In the genomic region with DNA sequence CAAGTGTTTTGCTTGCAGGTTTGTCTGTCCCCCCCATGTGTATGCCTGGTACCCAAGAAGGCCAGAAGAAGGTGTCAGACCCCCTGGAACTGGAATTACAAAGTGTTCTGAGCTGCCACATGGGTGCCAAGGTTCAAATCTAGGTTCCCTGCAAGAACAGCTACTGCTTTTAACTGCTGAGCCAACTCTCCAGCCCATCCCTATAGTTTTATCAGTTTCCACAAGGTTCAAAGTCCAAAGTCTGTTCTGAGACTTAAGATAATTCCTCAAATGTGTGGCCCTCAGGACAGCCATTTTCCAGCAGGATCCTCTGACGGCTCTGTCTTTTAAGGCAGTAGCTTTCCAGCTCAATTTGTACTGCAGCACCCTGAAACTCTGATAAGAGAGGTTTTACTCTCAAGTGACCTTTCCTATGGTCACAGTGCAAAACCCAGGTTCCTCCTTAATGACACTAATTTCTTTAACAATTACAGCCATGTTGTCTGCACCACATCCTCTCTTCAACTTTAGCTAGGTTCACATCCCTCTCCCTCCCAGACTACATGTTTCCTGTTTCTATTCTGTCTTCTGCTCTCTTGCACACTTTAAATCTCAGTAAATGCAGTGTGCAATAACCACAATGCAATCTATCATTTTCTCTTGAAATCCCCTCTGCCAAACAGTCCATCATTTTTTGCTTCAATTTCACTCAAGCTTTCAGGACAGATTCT, we compare ENCODE assay signal across 25 mouse cellular contexts. TPM values are rescaled to one million over a fixed set of nuclear protein-coding genes. Genes with fewer than 3 reads are reported as not detected.
DNase-seq lines count a peak whose midpoint lies in the region; ATAC-seq lines count a peak whose summit lies in the region.
"Had no signal": no experiment of that assay in that cellular context is flagged by ENCODE, and none has a peak within 500 bp of the region (broad histone marks: within the 10 kb centered on the region; RNA-seq: fewer than 3 reads in every experiment).

No protein-coding gene starts in this region.

- no peak overlapping the region for H3K27ac ChIP-seq in intestine, embryonic 14.5 days (ENCODE audit: low read depth)
- no peak overlapping the region for H3K27ac ChIP-seq in kidney, embryonic 14.5 days (ENCODE audit: low read depth, low read length)
- H3K27ac ChIP-seq: embryonic facial prominence, embryonic 15.5 days; hindbrain, embryonic 12.5 days; layer of hippocampus, adult 2 months; liver, embryonic 14.5 days; lung, embryonic 15.5 days had no signal

- H3K4me3 ChIP-seq in intestine, embryonic 14.5 days (ENCODE audit: low read depth, low read length), result no peak overlapping the region
- no peak overlapping the region for H3K4me3 ChIP-seq in kidney, embryonic 14.5 days (ENCODE audit: low read length)
- H3K4me3 ChIP-seq: embryonic facial prominence, embryonic 15.5 days; heart, embryonic 10.5 days; hindbrain, embryonic 12.5 days; layer of hippocampus, adult 2 months; lung, embryonic 15.5 days had no signal

- intact Hi-C loops in left cerebral cortex, postnatal 14 days (cut with DNase I), result no loop called here
- intact Hi-C loops in heart, postnatal 10 days (cut with DNase I), result no loop called here

- H3K9ac ChIP-seq in intestine, embryonic 14.5 days (ENCODE audit: low read length), result no peak overlapping the region
- H3K9ac ChIP-seq in kidney, embryonic 14.5 days (ENCODE audit: low read depth, low read length), result no peak overlapping the region
- H3K9ac ChIP-seq: embryonic facial prominence, embryonic 15.5 days; forebrain, postnatal 0 days; hindbrain, embryonic 12.5 days; liver, embryonic 14.5 days; lung, embryonic 15.5 days had no signal

- 54% methylated on average over 1 of the region's 1 CpGs for WGBS in intestine, embryonic 14.5 days
- 82% methylated on average over 1 of the region's 1 CpGs for WGBS in kidney, embryonic 14.5 days

- DNase-seq in 416B (ENCODE audit: low read depth), result peak; percentile 38
- DNase-seq in intestine, embryonic 14.5 days (ENCODE audit: low spot score), result peak; percentile 53
- peak; percentile 59 for DNase-seq in naive thymus-derived CD4-positive, alpha-beta T cell, adult 2 months (ENCODE audit: low read depth)
- DNase-seq in left cerebral cortex, postnatal 14 days (ENCODE audit: low spot score in 2 of 2), result no peak
- no peak for DNase-seq in heart, postnatal 10 days
- DNase-seq: adrenal gland, postnatal 10 days; cerebellum, postnatal 10 days; embryo, embryonic 11 days; forebrain, postnatal 0 days; kidney, adult 2 months; kidney, postnatal 14 days; layer of hippocampus, postnatal 36 days; lung, postnatal 4 days; right cerebral cortex, postnatal 25 days; thymus, adult 18-20 months had no signal

- no peaks in the 10 kb centered on the region for H3K4me1 ChIP-seq in intestine, embryonic 14.5 days (replicated peaks; ENCODE audit: control insufficient read depth, insufficient read depth, low read length)
- H3K4me1 ChIP-seq in kidney, embryonic 14.5 days (ENCODE audit: control insufficient read depth, insufficient read depth, low read length), result no peaks in the 10 kb centered on the region
- H3K4me1 ChIP-seq: hindbrain, embryonic 12.5 days had no signal

- peak; percentile 80 for ATAC-seq in CD4-positive, CD25-positive, alpha-beta regulatory T cell, adult 4 months
- no peak; the same call in 1 of the 2 replicates for ATAC-seq in intestine, embryonic 14.5 days (replicated peaks; ENCODE audit: low FRiP score, low TSS enrichment, low read depth)
- ATAC-seq in kidney, embryonic 14.5 days (ENCODE audit: low FRiP score, low TSS enrichment), result no peak
- ATAC-seq: forebrain, postnatal 0 days; Patski had no signal

- no peaks in the 10 kb centered on the region for H3K27me3 ChIP-seq in intestine, embryonic 14.5 days (replicated peaks; ENCODE audit: control insufficient read depth, insufficient read depth, low read length)
- no peaks in the 10 kb centered on the region for H3K27me3 ChIP-seq in kidney, embryonic 14.5 days (ENCODE audit: control insufficient read depth, insufficient read depth, low read length)
- H3K27me3 ChIP-seq: embryonic facial prominence, embryonic 15.5 days; hindbrain, embryonic 12.5 days; lung, embryonic 15.5 days; Patski had no signal

- no peak overlapping the region for H3K4me2 ChIP-seq in intestine, embryonic 14.5 days (ENCODE audit: low read length)
- H3K4me2 ChIP-seq in kidney, embryonic 14.5 days (replicated peaks; ENCODE audit: low read depth, low read length), result no peak overlapping the region
- H3K4me2 ChIP-seq: embryonic facial prominence, embryonic 15.5 days; hindbrain, embryonic 12.5 days; lung, embryonic 15.5 days; midbrain, embryonic 11.5 days had no signal

- H3K36me3 ChIP-seq in intestine, embryonic 14.5 days (ENCODE audit: control insufficient read depth, insufficient read depth, low read length), result no peaks in the 10 kb centered on the region
- H3K36me3 ChIP-seq in kidney, embryonic 14.5 days (ENCODE audit: control insufficient read depth, insufficient read depth, low read length), result no peaks in the 10 kb centered on the region
- H3K36me3 ChIP-seq: embryonic facial prominence, embryonic 15.5 days; heart, embryonic 10.5 days; hindbrain, embryonic 12.5 days; lung, embryonic 15.5 days had no signal

- no peaks in the 10 kb centered on the region for H3K9me3 ChIP-seq in intestine, embryonic 14.5 days (ENCODE audit: control insufficient read depth, low read length)
- no peaks in the 10 kb centered on the region for H3K9me3 ChIP-seq in kidney, embryonic 14.5 days (ENCODE audit: control insufficient read depth, low read length)
- H3K9me3 ChIP-seq: embryonic facial prominence, embryonic 15.5 days; heart, embryonic 10.5 days; hindbrain, embryonic 12.5 days; lung, embryonic 15.5 days had no signal

RNA-seq across cellular contexts. Expression of gene Sgms1, which starts 28.4 kb away (rescaled TPM):
- 10 to 100 TPM; 42.2 to 48.0 TPM for polyA plus RNA-seq in CD4-positive, CD25-positive, alpha-beta regulatory T cell, adult 4 months (2017; shearing (Covaris generic))
- polyA plus RNA-seq in intestine, embryonic 14.5 days (2014; fragmentation: Nextera tagmentation; extraction: Ambion mirVana), result 37.5 and 38.2 TPM in 2 replicates
- total RNA-seq in left cerebral cortex, postnatal 14 days (2021), result 10 to 100 TPM; 34.3 to 50.0 TPM
- 32.1 and 50.8 TPM in 2 replicates for polyA plus RNA-seq in kidney, embryonic 14.5 days (2014; fragmentation: Nextera tagmentation; extraction: Ambion mirVana)
- 10 to 100 TPM; 54.1 to 67.2 TPM for total RNA-seq in heart, postnatal 10 days (2021)

Comparison
In these comparisons a context has a peak if more than half of its experiments do, and no peak if none do; other contexts are left out.
1. DNase-seq: peak in 416B (single experiment), intestine, embryonic 14.5 days (single experiment) and naive thymus-derived CD4-positive, alpha-beta T cell, adult 2 months (single experiment); none in left cerebral cortex, postnatal 14 days (0 of 2) and heart, postnatal 10 days (0 of 2).